In genomic region chr11:98018858-98019641, GRCm38 (mm10) we compare ENCODE assay signal across 8 mouse cellular contexts. TPM values are rescaled to one million over a fixed set of nuclear protein-coding genes. Genes with fewer than 3 reads are reported as not detected.
A peak's percentile ranks its signal among the peaks of the same experiment; 100 is the strongest.
DNase-seq lines count a peak whose midpoint lies in the region; ATAC-seq lines count a peak whose summit lies in the region.

No protein-coding gene starts in this region.

- peak overlapping the region; percentile 34; the same call in 1 of the 2 replicates for H3K9ac ChIP-seq in hindbrain, embryonic 14.5 days
- H3K9ac ChIP-seq in limb, embryonic 12.5 days (replicated peaks) = no peak overlapping the region; the same call in 1 of the 2 replicates

- H3K4me1 ChIP-seq in hindbrain, embryonic 14.5 days (replicated peaks; ENCODE audit: control insufficient read depth, insufficient read depth, low read length) = peaks cover 31% of the 10 kb centered on the region
- H3K4me1 ChIP-seq in limb, embryonic 12.5 days (replicated peaks) = peaks cover 27% of the 10 kb centered on the region

- peak overlapping the region; percentile 68 for H3K4me2 ChIP-seq in hindbrain, embryonic 14.5 days (replicated peaks)
- H3K4me2 ChIP-seq in limb, embryonic 12.5 days = 0 out of 2 replicates have a peak overlapping the region, but pooled peaks have one; percentile 81

- H3K27me3 ChIP-seq in hindbrain, embryonic 14.5 days (ENCODE audit: control insufficient read depth, insufficient read depth, low read length) = no peaks in the 10 kb centered on the region
- H3K27me3 ChIP-seq in limb, embryonic 12.5 days = 0 out of 2 replicates have a peak, but pooled peaks cover 4% of the 10 kb centered on the region

- no peak for ATAC-seq in hindbrain, embryonic 14.5 days (ENCODE audit: low FRiP score)
- ATAC-seq in limb, embryonic 12.5 days (ENCODE audit: insufficient number of reproducible peaks, insufficient read depth, low FRiP score, low TSS enrichment, low read depth) = no peak
- no peak for ATAC-seq in monocyte, adult 5-6 weeks (replicated peaks; ENCODE audit: insufficient number of reproducible peaks, low FRiP score, low TSS enrichment, poor library complexity, severe bottlenecking)

- no peak overlapping the region for H3K4me3 ChIP-seq in hindbrain, embryonic 14.5 days (replicated peaks; ENCODE audit: low read length)
- no peak overlapping the region for H3K4me3 ChIP-seq in limb, embryonic 12.5 days (replicated peaks)

- H3K27ac ChIP-seq in hindbrain, embryonic 14.5 days = peak overlapping the region; percentile 40
- H3K27ac ChIP-seq in limb, embryonic 12.5 days = no peak overlapping the region

- H3K36me3 ChIP-seq in hindbrain, embryonic 14.5 days (replicated peaks; ENCODE audit: control insufficient read depth, insufficient read depth) = peaks cover 48% of the 10 kb centered on the region
- peaks cover 51% of the 10 kb centered on the region for H3K36me3 ChIP-seq in limb, embryonic 12.5 days

- DNase-seq in heart, postnatal 4 days = peak; percentile 59
- no peak for DNase-seq in heart, adult 18-20 months
- DNase-seq in CD8-positive naive resting alpha-beta T cell, adult 2 months (ENCODE audit: low read depth in 2 of 2, low spot score in 2 of 2) = peak; percentile 50 to 63
- DNase-seq in embryo, embryonic 9.5 days (ENCODE audit: extremely low spot score) = peak; percentile 47
- DNase-seq in hindbrain, embryonic 14.5 days (ENCODE audit: low spot score) = no peak
- peak; percentile 84 to 91 for DNase-seq in right cerebral cortex, postnatal 10 days (ENCODE audit: low spot score in 2 of 2)

- 24% methylated on average over 10 of the region's 10 CpGs for WGBS in hindbrain, embryonic 14.5 days
- WGBS in limb, embryonic 12.5 days = 48% methylated on average over 10 of the region's 10 CpGs

- no peaks in the 10 kb centered on the region for H3K9me3 ChIP-seq in hindbrain, embryonic 14.5 days (ENCODE audit: control insufficient read depth, low read length)
- H3K9me3 ChIP-seq in limb, embryonic 12.5 days = no peaks in the 10 kb centered on the region

RNA-seq across cellular contexts. Expression of gene Cacnb1, which starts 3.8 kb away (rescaled TPM):
- total RNA-seq in heart, postnatal 4 days (2021) = 1 to 10 TPM; 7.4 to 7.5 TPM
- 1 to 10 TPM; 5.1 to 5.9 TPM for total RNA-seq in heart, adult 18-20 months (2021)
- 40.0 and 40.3 TPM in 2 replicates for polyA plus RNA-seq in hindbrain, embryonic 14.5 days (2014; fragmentation: Nextera tagmentation; extraction: Ambion mirVana)
- polyA plus RNA-seq in limb, embryonic 12.5 days (2016; fragmentation: Nextera tagmentation; extraction: Ambion mirVana) = 13.2 and 16.0 TPM in 2 replicates
- 1.6 to 3.5 TPM (median 3.3 TPM) in 3 replicates for total RNA-seq in monocyte, adult 5-6 weeks (2017)

RNA-seq across cellular contexts. Expression of gene Rpl19, which starts 7.5 kb away (rescaled TPM):
- 100 to 1,000 TPM; 795 to 849 TPM for total RNA-seq in heart, postnatal 4 days (2021)
- 100 to 1,000 TPM; 537 to 590 TPM for total RNA-seq in heart, adult 18-20 months (2021)
- 614 and 694 TPM in 2 replicates for polyA plus RNA-seq in hindbrain, embryonic 14.5 days (2014; fragmentation: Nextera tagmentation; extraction: Ambion mirVana)
- polyA plus RNA-seq in limb, embryonic 12.5 days (2016; fragmentation: Nextera tagmentation; extraction: Ambion mirVana) = 1,014 and 1,051 TPM in 2 replicates
- 1,171 to 1,260 TPM (median 1,185 TPM) in 3 replicates for total RNA-seq in monocyte, adult 5-6 weeks (2017)

RNA-seq across cellular contexts. Expression of gene Arl5c, which starts 23.1 kb away (rescaled TPM):
- total RNA-seq in heart, postnatal 4 days (2021) = 1 to 10 TPM; 1.6 TPM
- total RNA-seq in heart, adult 18-20 months (2021) = 1 to 10 TPM in 1 of 2 experiments, not detected in 1; 1.1 TPM
- polyA plus RNA-seq in hindbrain, embryonic 14.5 days (2014; fragmentation: Nextera tagmentation; extraction: Ambion mirVana) = 6.5 and 11.0 TPM in 2 replicates
- polyA plus RNA-seq in limb, embryonic 12.5 days (2016; fragmentation: Nextera tagmentation; extraction: Ambion mirVana) = 5.9 and 7.1 TPM in 2 replicates
- 67.7 to 97.0 TPM (median 83.6 TPM) in 3 replicates for total RNA-seq in monocyte, adult 5-6 weeks (2017)

RNA-seq across cellular contexts. Expression of gene Plxdc1, which starts 32.8 kb away (rescaled TPM):
- 1 to 10 TPM; 3.4 to 4.2 TPM for total RNA-seq in heart, postnatal 4 days (2021)
- 1 to 10 TPM; 3.2 to 4.6 TPM for total RNA-seq in heart, adult 18-20 months (2021)
- 0.90 and 1.1 TPM in 2 replicates for polyA plus RNA-seq in hindbrain, embryonic 14.5 days (2014; fragmentation: Nextera tagmentation; extraction: Ambion mirVana)
- polyA plus RNA-seq in limb, embryonic 12.5 days (2016; fragmentation: Nextera tagmentation; extraction: Ambion mirVana) = 0.12 TPM in 1 of 2 replicates, not detected in the other
- total RNA-seq in monocyte, adult 5-6 weeks (2017) = 1.6 to 2.8 TPM (median 2.4 TPM) in 3 replicates

RNA-seq across cellular contexts. Expression of gene Stac2, which starts 34.2 kb away (rescaled TPM):
- total RNA-seq in heart, postnatal 4 days (2021) = under 1 TPM; 0.64 to 0.81 TPM
- under 1 TPM; 0.15 to 0.25 TPM for total RNA-seq in heart, adult 18-20 months (2021)
- 6.7 and 7.3 TPM in 2 replicates for polyA plus RNA-seq in hindbrain, embryonic 14.5 days (2014; fragmentation: Nextera tagmentation; extraction: Ambion mirVana)
- 0.31 and 0.68 TPM in 2 replicates for polyA plus RNA-seq in limb, embryonic 12.5 days (2016; fragmentation: Nextera tagmentation; extraction: Ambion mirVana)
- 1.1 TPM in 1 of 3 replicates, not detected in the others for total RNA-seq in monocyte, adult 5-6 weeks (2017)

Comparison
In these comparisons a context has a peak if more than half of its experiments do, and no peak if none do; other contexts are left out.
1. DNase-seq: peak in heart, postnatal 4 days (single experiment), CD8-positive naive resting alpha-beta T cell, adult 2 months (2 of 2), embryo, embryonic 9.5 days (single experiment) and right cerebral cortex, postnatal 10 days (2 of 2); none in heart, adult 18-20 months (0 of 2) and hindbrain, embryonic 14.5 days (single experiment).
2. RNA of gene Arl5c, which starts 23.1 kb away (total RNA-seq): 67.7 to 97.0 TPM in monocyte, adult 5-6 weeks; 1.6 TPM in heart, postnatal 4 days and 1.1 TPM in heart, adult 18-20 months; every median in the first group is over 10 times any median in the second.